Mouse (Mus musculus) layer of hippocampus, adult 8-10 months (tissue): Measurements from ENCODE around the gene Pard3b. TPM values are rescaled to one million over a fixed set of nuclear protein-coding genes. Genes with fewer than 3 reads are reported as not detected.
A peak's percentile ranks its signal among the peaks of the same experiment; 100 is the strongest.

Experiments
- DNase-seq, 2 experiments: peaks; one replicate each; pipeline ENCODE4 v3.0.0; 2022; ENCODE audit warnings: low spot score in 2 of 2
- total RNA-seq, 4 experiments: library from RNA; stranded (reverse); gene quantifications; 2 replicates each; pipeline ENCODE4 v1.2.4; 2022

Pard3b gene
- total RNA-seq, 4 experiments from 2014 or later, result 3.5 to 6.4 (median 5.8) TPM

- DNase-seq, result peak in 1 of 2 experiments; percentile 5
Observed at GRCm38 (mm10) chr1:61924958-61925357, 286.3 kb downstream of the Pard3b start.

GRCm38 (mm10) chr1:61925541-61925940 is 286.9 kb downstream of the Pard3b start:
- DNase-seq, result no peak

- no peak for DNase-seq
Observed at GRCm38 (mm10) chr1:61928131-61928761, 289.6 kb downstream of the Pard3b start.

GRCm38 (mm10) chr1:61933574-61933973 is 294.9 kb downstream of the Pard3b start:
- DNase-seq, result no peak

GRCm38 (mm10) chr1:61934760-61935159 is 296.1 kb downstream of the Pard3b start:
- no peak for DNase-seq

- DNase-seq, result no peak
Observed at GRCm38 (mm10) chr1:61939882-61940281, 301.3 kb downstream of the Pard3b start.

GRCm38 (mm10) chr1:61961533-61961932 is 322.9 kb downstream of the Pard3b start:
- DNase-seq, result no peak

GRCm38 (mm10) chr1:61962571-61962970 is 323.9 kb downstream of the Pard3b start:
- DNase-seq, result no peak

- DNase-seq, result no peak
Observed at GRCm38 (mm10) chr1:61967124-61967523, 328.5 kb downstream of the Pard3b start.

GRCm38 (mm10) chr1:61967807-61968206 is 329.2 kb downstream of the Pard3b start:
- no peak for DNase-seq

- DNase-seq, result no peak
Observed at GRCm38 (mm10) chr1:61997711-61998110, 359.1 kb downstream of the Pard3b start.

- no peak for DNase-seq
Observed at GRCm38 (mm10) chr1:62008811-62009210, 370.2 kb downstream of the Pard3b start.

GRCm38 (mm10) chr1:62011712-62012111 is 373.1 kb downstream of the Pard3b start:
- no peak for DNase-seq

GRCm38 (mm10) chr1:62016536-62017300 is 378.1 kb downstream of the Pard3b start:
- DNase-seq, result no peak

GRCm38 (mm10) chr1:62018276-62018675 is 379.7 kb downstream of the Pard3b start:
- no peak for DNase-seq

GRCm38 (mm10) chr1:62019743-62020142 is 381.1 kb downstream of the Pard3b start:
- DNase-seq, result no peak

- no peak for DNase-seq
Observed at GRCm38 (mm10) chr1:62041718-62042117, 403.1 kb downstream of the Pard3b start.

- no peak for DNase-seq
Observed at GRCm38 (mm10) chr1:62048592-62048991, 410.0 kb downstream of the Pard3b start.

GRCm38 (mm10) chr1:62051186-62051825 is 412.7 kb downstream of the Pard3b start:
- no peak for DNase-seq

GRCm38 (mm10) chr1:62053167-62053638 is 414.6 kb downstream of the Pard3b start:
- peak in 1 of 2 experiments; percentile 10 for DNase-seq

GRCm38 (mm10) chr1:62055280-62055679 is 416.7 kb downstream of the Pard3b start:
- DNase-seq, result no peak

- no peak for DNase-seq
Observed at GRCm38 (mm10) chr1:62070617-62071016, 432.0 kb downstream of the Pard3b start.
